9 mouse cellular contexts compared by ENCODE assay signal in the genomic region with DNA sequence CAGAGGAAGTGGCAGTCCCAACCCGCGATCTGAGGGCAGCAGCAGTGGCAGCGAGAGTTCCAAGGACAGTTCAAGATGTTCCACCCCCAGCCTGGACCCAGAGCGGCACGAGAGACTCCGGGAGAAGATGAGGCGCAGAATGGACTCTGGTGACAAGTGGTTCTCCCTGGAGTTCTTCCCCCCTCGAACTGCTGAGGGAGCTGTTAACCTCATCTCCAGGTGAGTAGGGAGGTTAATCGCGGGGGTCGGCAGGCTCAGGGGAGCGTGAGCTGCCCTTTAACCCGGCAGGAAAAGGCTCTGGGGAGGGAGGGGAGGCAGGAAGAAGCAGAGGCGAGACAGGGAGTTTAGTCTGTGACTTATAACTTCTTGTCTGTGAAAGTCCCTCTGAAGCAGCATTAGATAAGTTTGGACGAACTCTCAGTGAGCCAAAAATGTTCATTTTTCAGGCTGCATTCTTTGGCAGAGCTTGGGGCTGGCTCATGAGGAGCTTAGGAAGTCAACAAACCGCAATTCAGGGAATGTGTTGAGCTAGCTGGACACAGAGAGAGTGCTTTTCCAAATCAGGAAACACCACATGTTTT. TPM values are rescaled to one million over a fixed set of nuclear protein-coding genes. Genes with fewer than 3 reads are reported as not detected.
A peak's percentile ranks its signal among the peaks of the same experiment; 100 is the strongest.
DNase-seq lines count a peak whose midpoint lies in the region; ATAC-seq and TF ChIP-seq lines count a peak whose summit lies in the region.
"Had no signal": no experiment of that assay in that cellular context is flagged by ENCODE, and none has a peak within 500 bp of the region (broad histone marks: within the 10 kb centered on the region; RNA-seq: fewer than 3 reads in every experiment).

No protein-coding gene starts in this region.

- peak overlapping the region; percentile 87 for H3K27ac ChIP-seq in left cerebral cortex, adult 2 months
- peak overlapping the region; percentile 85 for H3K27ac ChIP-seq in bone marrow macrophage, adult 2 months (ENCODE audit: insufficient read depth, low read depth, low read length)
- peak overlapping the region; percentile 62; the same call in 1 of the 2 replicates for H3K27ac ChIP-seq in intestine, postnatal 0 days (ENCODE audit: low read depth, low read length)
- H3K27ac ChIP-seq in liver, postnatal 0 days (ENCODE audit: low read depth), result peak overlapping the region; percentile 90
- peak overlapping the region; percentile 80 for H3K27ac ChIP-seq in neural tube, embryonic 15.5 days (replicated peaks)

- H3K9ac ChIP-seq in intestine, postnatal 0 days (ENCODE audit: low read depth, low read length), result peak overlapping the region; percentile 40; the same call in 1 of the 2 replicates
- peak overlapping the region; percentile 81 for H3K9ac ChIP-seq in liver, postnatal 0 days (replicated peaks)
- peak overlapping the region; percentile 50 for H3K9ac ChIP-seq in neural tube, embryonic 15.5 days (replicated peaks)

- TF ChIP-seq EP300 in liver, postnatal 0 days (IDR thresholded peaks at IDR 0.05; ENCODE audit: low read depth), result no peak

- H3K36me3 ChIP-seq in intestine, postnatal 0 days (ENCODE audit: control insufficient read depth, insufficient read depth), result peaks cover 20% of the 10 kb centered on the region
- H3K36me3 ChIP-seq in liver, postnatal 0 days (replicated peaks; ENCODE audit: insufficient read depth, low read length), result peaks cover 16% of the 10 kb centered on the region
- peaks cover 19% of the 10 kb centered on the region; the same call in 1 of the 2 replicates for H3K36me3 ChIP-seq in neural tube, embryonic 15.5 days

- peaks cover 25% of the 10 kb centered on the region for H3K4me1 ChIP-seq in bone marrow macrophage, adult 2 months (ENCODE audit: control insufficient read depth, insufficient read depth, low read length)
- peaks cover 15% of the 10 kb centered on the region; the same call in 1 of the 2 replicates for H3K4me1 ChIP-seq in intestine, postnatal 0 days (replicated peaks; ENCODE audit: control insufficient read depth, insufficient read depth, low read length)
- peaks cover 62% of the 10 kb centered on the region for H3K4me1 ChIP-seq in liver, postnatal 0 days (ENCODE audit: insufficient read depth)
- H3K4me1 ChIP-seq in neural tube, embryonic 15.5 days, result peaks cover 58% of the 10 kb centered on the region

- ATAC-seq in intestine, postnatal 0 days, result no peak
- no peak for ATAC-seq in liver, postnatal 0 days
- no peak for ATAC-seq in neural tube, embryonic 15.5 days (ENCODE audit: low FRiP score)

- TF ChIP-seq POLR2A in bone marrow macrophage, adult 2 months (IDR thresholded peaks at IDR 0.05; ENCODE audit: borderline replicate concordance, low read depth, low read length), result no peak

- DNase-seq in left cerebral cortex, adult 2 months (ENCODE audit: extremely low spot score in 1 of 2, low spot score in 2 of 2), result no peak
- no peak for DNase-seq in left cerebral cortex, postnatal 14 days (ENCODE audit: low spot score in 2 of 2)
- DNase-seq in heart, adult 18-20 months, result peak; percentile 71 to 77
- no peak for DNase-seq in liver, postnatal 0 days
- no peak for DNase-seq in left cerebral cortex, postnatal 4 days

- intact Hi-C loops in left cerebral cortex, adult 2 months (cut with DNase I), result no loop called here
- intact Hi-C loops in left cerebral cortex, postnatal 14 days (cut with DNase I), result no loop called here
- intact Hi-C loops in left cerebral cortex, postnatal 4 days (cut with DNase I), result no loop called here

- peak overlapping the region; percentile 92 for H3K4me2 ChIP-seq in intestine, postnatal 0 days (replicated peaks; ENCODE audit: low read depth)
- peak overlapping the region; percentile 95 for H3K4me2 ChIP-seq in liver, postnatal 0 days (ENCODE audit: low read depth, low read length)
- H3K4me2 ChIP-seq in neural tube, embryonic 15.5 days, result peak overlapping the region; percentile 86

- H3K27me3 ChIP-seq in intestine, postnatal 0 days (replicated peaks; ENCODE audit: control insufficient read depth, insufficient read depth, low read length), result no peaks in the 10 kb centered on the region
- H3K27me3 ChIP-seq in liver, postnatal 0 days (ENCODE audit: insufficient read depth, low read length), result no peaks in the 10 kb centered on the region
- H3K27me3 ChIP-seq in neural tube, embryonic 15.5 days (replicated peaks), result no peaks in the 10 kb centered on the region

- peak overlapping the region; percentile 92 for H3K4me3 ChIP-seq in left cerebral cortex, adult 2 months
- peak overlapping the region; percentile 69 for H3K4me3 ChIP-seq in bone marrow macrophage, adult 2 months (ENCODE audit: insufficient read depth, low read length)
- H3K4me3 ChIP-seq in intestine, postnatal 0 days (ENCODE audit: low read depth, low read length), result peak overlapping the region; percentile 46
- H3K4me3 ChIP-seq in liver, postnatal 0 days (ENCODE audit: low read depth, low read length), result peak overlapping the region; percentile 73
- peak overlapping the region; percentile 46 for H3K4me3 ChIP-seq in neural tube, embryonic 15.5 days (replicated peaks)

- H3K9me3 ChIP-seq in intestine, postnatal 0 days (ENCODE audit: control insufficient read depth), result no peaks in the 10 kb centered on the region
- H3K9me3 ChIP-seq in liver, postnatal 0 days (ENCODE audit: low read length), result no peaks in the 10 kb centered on the region
- H3K9me3 ChIP-seq in neural tube, embryonic 15.5 days (replicated peaks), result no peaks in the 10 kb centered on the region

- 9% methylated on average over 16 of the region's 16 CpGs for WGBS in intestine, postnatal 0 days
- 16% methylated on average over 16 of the region's 16 CpGs for WGBS in liver, postnatal 0 days (ENCODE audit: insufficient replicate concordance)
- 5% methylated on average over 16 of the region's 16 CpGs for WGBS in neural tube, embryonic 15.5 days

- no peak for TF ChIP-seq CTCF in left cerebral cortex, adult 2 months (IDR thresholded peaks at IDR 0.05)
- TF ChIP-seq CTCF in bone marrow macrophage, adult 2 months (IDR thresholded peaks at IDR 0.05; ENCODE audit: low read depth, low read length), result no peak
- TF ChIP-seq CTCF in intestine, postnatal 0 days (IDR thresholded peaks at IDR 0.05; ENCODE audit: low read depth), result 0 out of 2 replicates have a peak, but pooled peaks have one; percentile 13
- no peak for TF ChIP-seq CTCF in liver, postnatal 0 days (IDR thresholded peaks at IDR 0.05; ENCODE audit: low read depth)

RNA-seq across cellular contexts. Expression of a gene that starts 2.8 kb away (rescaled TPM):
- total RNA-seq in left cerebral cortex, adult 2 months (2021), result 10 to 100 TPM; 30.7 to 32.0 TPM
- 10 to 100 TPM; 24.9 to 28.3 TPM for total RNA-seq in left cerebral cortex, postnatal 14 days (2021)
- polyA plus RNA-seq in bone marrow macrophage, adult 2 months (2012; ENCODE audit: insufficient read depth, insufficient read length, missing spikeins), result 59.0 and 67.2 TPM in 2 replicates
- 10 to 100 TPM in 1 of 2 experiments, 1 to 10 TPM in 1; 7.9 to 10.7 TPM for total RNA-seq in heart, adult 18-20 months (2021)
- 11.7 and 12.6 TPM in 2 replicates for polyA plus RNA-seq in intestine, postnatal 0 days (2015; fragmentation: Nextera tagmentation; extraction: Ambion mirVana)
- 3.7 and 4.5 TPM in 2 replicates for polyA plus RNA-seq in liver, postnatal 0 days (2015; fragmentation: Nextera tagmentation; extraction: Ambion mirVana)
- polyA plus RNA-seq in neural tube, embryonic 15.5 days (2015; fragmentation: Nextera tagmentation; extraction: Ambion mirVana), result 16.5 and 17.3 TPM in 2 replicates
- 10 to 100 TPM; 17.5 to 18.4 TPM for total RNA-seq in left cerebral cortex, postnatal 4 days (2021)

RNA-seq across cellular contexts. Expression of a gene that starts 3.1 kb away (rescaled TPM):
- total RNA-seq in left cerebral cortex, adult 2 months (2021), result 10 to 100 TPM; 81.4 to 84.4 TPM
- 10 to 100 TPM; 60.1 to 61.1 TPM for total RNA-seq in left cerebral cortex, postnatal 14 days (2021)
- 8.2 and 9.0 TPM in 2 replicates for polyA plus RNA-seq in bone marrow macrophage, adult 2 months (2012; ENCODE audit: insufficient read depth, insufficient read length, missing spikeins)
- 1 to 10 TPM; 7.8 to 8.0 TPM for total RNA-seq in heart, adult 18-20 months (2021)
- polyA plus RNA-seq in intestine, postnatal 0 days (2015; fragmentation: Nextera tagmentation; extraction: Ambion mirVana), result 2.5 and 3.1 TPM in 2 replicates
- polyA plus RNA-seq in liver, postnatal 0 days (2015; fragmentation: Nextera tagmentation; extraction: Ambion mirVana), result 0.52 and 0.79 TPM in 2 replicates
- 28.0 and 29.0 TPM in 2 replicates for polyA plus RNA-seq in neural tube, embryonic 15.5 days (2015; fragmentation: Nextera tagmentation; extraction: Ambion mirVana)
- 10 to 100 TPM; 86.1 to 86.6 TPM for total RNA-seq in left cerebral cortex, postnatal 4 days (2021)

RNA-seq across cellular contexts. Expression of a gene that starts 41.2 kb away (rescaled TPM):
- not detected for total RNA-seq in left cerebral cortex, adult 2 months (2021)
- 1 to 10 TPM in 1 of 2 experiments, under 1 TPM in 1; 0.53 to 1.3 TPM for total RNA-seq in left cerebral cortex, postnatal 14 days (2021)
- not detected in 2 replicates for polyA plus RNA-seq in bone marrow macrophage, adult 2 months (2012; ENCODE audit: insufficient read depth, insufficient read length, missing spikeins)
- 1,000 to 10,000 TPM; 1,365 to 1,908 TPM for total RNA-seq in heart, adult 18-20 months (2021)
- polyA plus RNA-seq in intestine, postnatal 0 days (2015; fragmentation: Nextera tagmentation; extraction: Ambion mirVana), result 1.4 TPM in 2 replicates
- 0.13 TPM in 1 of 2 replicates, not detected in the other for polyA plus RNA-seq in liver, postnatal 0 days (2015; fragmentation: Nextera tagmentation; extraction: Ambion mirVana)
- 1.6 and 1.7 TPM in 2 replicates for polyA plus RNA-seq in neural tube, embryonic 15.5 days (2015; fragmentation: Nextera tagmentation; extraction: Ambion mirVana)
- total RNA-seq in left cerebral cortex, postnatal 4 days (2021), result under 1 TPM; 0.42 to 0.62 TPM
- total RNA-seq: MEL had no signal

RNA-seq across cellular contexts. Expression of a gene that starts 46.1 kb away (rescaled TPM):
- total RNA-seq in left cerebral cortex, adult 2 months (2021), result 10 to 100 TPM in 1 of 2 experiments, 1 to 10 TPM in 1; 6.6 to 10.2 TPM
- total RNA-seq in left cerebral cortex, postnatal 14 days (2021), result 1 to 10 TPM; 5.8 to 8.1 TPM
- polyA plus RNA-seq in bone marrow macrophage, adult 2 months (2012; ENCODE audit: insufficient read depth, insufficient read length, missing spikeins), result 34.0 and 34.7 TPM in 2 replicates
- 10 to 100 TPM; 47.8 to 50.4 TPM for total RNA-seq in heart, adult 18-20 months (2021)
- 27.7 and 31.3 TPM in 2 replicates for polyA plus RNA-seq in intestine, postnatal 0 days (2015; fragmentation: Nextera tagmentation; extraction: Ambion mirVana)
- 10.4 and 10.8 TPM in 2 replicates for polyA plus RNA-seq in liver, postnatal 0 days (2015; fragmentation: Nextera tagmentation; extraction: Ambion mirVana)
- polyA plus RNA-seq in neural tube, embryonic 15.5 days (2015; fragmentation: Nextera tagmentation; extraction: Ambion mirVana), result 5.2 and 10.4 TPM in 2 replicates
- total RNA-seq in left cerebral cortex, postnatal 4 days (2021), result 1 to 10 TPM; 4.2 to 4.6 TPM

RNA-seq across cellular contexts. Expression of a gene that starts 56.1 kb away (rescaled TPM):
- total RNA-seq in left cerebral cortex, adult 2 months (2021), result not detected
- not detected for total RNA-seq in left cerebral cortex, postnatal 14 days (2021)
- polyA plus RNA-seq in bone marrow macrophage, adult 2 months (2012; ENCODE audit: insufficient read depth, insufficient read length, missing spikeins), result not detected in 2 replicates
- total RNA-seq in heart, adult 18-20 months (2021), result 100 to 1,000 TPM; 170 to 310 TPM
- polyA plus RNA-seq in intestine, postnatal 0 days (2015; fragmentation: Nextera tagmentation; extraction: Ambion mirVana), result not detected in 2 replicates
- not detected in 2 replicates for polyA plus RNA-seq in liver, postnatal 0 days (2015; fragmentation: Nextera tagmentation; extraction: Ambion mirVana)
- polyA plus RNA-seq in neural tube, embryonic 15.5 days (2015; fragmentation: Nextera tagmentation; extraction: Ambion mirVana), result 0.33 TPM in 1 of 2 replicates, not detected in the other
- total RNA-seq in left cerebral cortex, postnatal 4 days (2021), result not detected
- total RNA-seq: MEL had no signal

Comparison
In these comparisons a context has a peak if more than half of its experiments do, and no peak if none do; other contexts are left out.
1. DNase-seq: peak in heart, adult 18-20 months (2 of 2); none in left cerebral cortex, adult 2 months (0 of 2), left cerebral cortex, postnatal 14 days (0 of 2), liver, postnatal 0 days (single experiment) and left cerebral cortex, postnatal 4 days (single experiment).
2. RNA of a gene that starts 3.1 kb away (total RNA-seq): 86.1 to 86.6 TPM in left cerebral cortex, postnatal 4 days, 81.4 to 84.4 TPM in left cerebral cortex, adult 2 months and 60.1 to 61.1 TPM in left cerebral cortex, postnatal 14 days; 7.8 to 8.0 TPM in heart, adult 18-20 months; every median in the first group is over 4 times any median in the second.
3. RNA of a gene that starts 41.2 kb away (total RNA-seq): 1,365 to 1,908 TPM in heart, adult 18-20 months; 0.53 to 1.3 TPM in left cerebral cortex, postnatal 14 days, 0.42 to 0.62 TPM in left cerebral cortex, postnatal 4 days and not detected in left cerebral cortex, adult 2 months; every median in the first group is over 100 times any median in the second.
4. Peak in every context shown above with its lines, with median percentiles within 50 percentile points of each other: H3K27ac ChIP-seq, H3K4me3 ChIP-seq, H3K4me2 ChIP-seq and H3K9ac ChIP-seq.